Mouse (Mus musculus): ENCODE results near the gene Gpn3. TPM values are rescaled to one million over a fixed set of nuclear protein-coding genes. Genes with fewer than 3 reads are reported as not detected.

Gene Gpn3
- polyA plus RNA-seq (2012; rRNA removed), result 28.4 and 30.4 TPM in 2 replicates

GRCm38 (mm10) chr5:122371591-122372191 is at the start of gene Gpn3:
TSS of gene Gpn3 (plus strand) at chr5:122371876.
- Histone ChIP-seq H3K4me3 (ENCODE audit: insufficient read depth, low read length) (peak within 1 kb of the TSS; percentile 75), H3K27ac (ENCODE audit: insufficient read depth, low read length) (peak within 1 kb of the TSS; percentile 75; the same call in 1 of the 2 replicates), H3K4me1 (ENCODE audit: control insufficient read depth, insufficient read depth, low read length) (peaks cover 2% of the 10 kb centered on the region; the same call in 1 of the 2 replicates)
- no peak for TF ChIP-seq CTCF (IDR thresholded peaks at IDR 0.05; ENCODE audit: extremely low read depth, insufficient read depth, low read length)

GRCm38 (mm10) chr5:122323523-122323922 is 48.2 kb upstream of the Gpn3 start:
- Histone ChIP-seq H3K4me3 (ENCODE audit: insufficient read depth, low read length) (no peak overlapping the region), H3K27ac (ENCODE audit: insufficient read depth, low read length) (no peak overlapping the region), H3K4me1 (ENCODE audit: control insufficient read depth, insufficient read depth, low read length) (peaks cover 16% of the 10 kb centered on the region)
- TF ChIP-seq CTCF (IDR thresholded peaks at IDR 0.05; ENCODE audit: extremely low read depth, insufficient read depth, low read length) (no peak), POLR2A (IDR thresholded peaks at IDR 0.05; ENCODE audit: extremely low read depth, insufficient read depth, low read length) (no peak)

GRCm38 (mm10) chr5:122324608-122325431 is 46.9 kb upstream of the Gpn3 start:
- Histone ChIP-seq H3K4me1 (ENCODE audit: control insufficient read depth, insufficient read depth, low read length) (peaks cover 16% of the 10 kb centered on the region), H3K4me3 (ENCODE audit: insufficient read depth, low read length) (no peak overlapping the region), H3K27ac (ENCODE audit: insufficient read depth, low read length) (peak overlapping the region; percentile 28; the same call in 1 of the 2 replicates)
- no peak; the same call in 1 of the 2 replicates for TF ChIP-seq POLR2A (IDR thresholded peaks at IDR 0.05; ENCODE audit: extremely low read depth, insufficient read depth, low read length)
- TF ChIP-seq CTCF (IDR thresholded peaks at IDR 0.05; ENCODE audit: extremely low read depth, insufficient read depth, low read length), result 0 out of 2 replicates have a peak, but pooled peaks have one; percentile 11

- H3K4me1 ChIP-seq (ENCODE audit: control insufficient read depth, insufficient read depth, low read length), result peaks cover 16% of the 10 kb centered on the region
- no peak overlapping the region for H3K4me3 ChIP-seq (ENCODE audit: insufficient read depth, low read length)
- H3K27ac ChIP-seq (ENCODE audit: insufficient read depth, low read length), result 0 out of 2 replicates have a peak overlapping the region, but pooled peaks have one; percentile 22
- TF ChIP-seq CTCF (IDR thresholded peaks at IDR 0.05; ENCODE audit: extremely low read depth, insufficient read depth, low read length) (no peak), POLR2A (IDR thresholded peaks at IDR 0.05; ENCODE audit: extremely low read depth, insufficient read depth, low read length) (no peak)
These were observed 46.2 kb upstream of the Gpn3 start for GRCm38 (mm10) chr5:122325477-122325876.

- Histone ChIP-seq H3K27ac (ENCODE audit: insufficient read depth, low read length) (no peak overlapping the region), H3K4me1 (ENCODE audit: control insufficient read depth, insufficient read depth, low read length) (peaks cover 16% of the 10 kb centered on the region), H3K4me3 (ENCODE audit: insufficient read depth, low read length) (no peak overlapping the region)
- TF ChIP-seq CTCF (IDR thresholded peaks at IDR 0.05; ENCODE audit: extremely low read depth, insufficient read depth, low read length) (no peak), POLR2A (IDR thresholded peaks at IDR 0.05; ENCODE audit: extremely low read depth, insufficient read depth, low read length) (no peak)
These were observed 44.4 kb upstream of the Gpn3 start for GRCm38 (mm10) chr5:122327283-122327682.

GRCm38 (mm10) chr5:122330269-122330668 is 41.4 kb upstream of the Gpn3 start:
- no peak for TF ChIP-seq CTCF (IDR thresholded peaks at IDR 0.05; ENCODE audit: extremely low read depth, insufficient read depth, low read length)
- no peak for TF ChIP-seq POLR2A (IDR thresholded peaks at IDR 0.05; ENCODE audit: extremely low read depth, insufficient read depth, low read length)

GRCm38 (mm10) chr5:122334682-122335081 is 37.0 kb upstream of the Gpn3 start:
- TF ChIP-seq POLR2A (IDR thresholded peaks at IDR 0.05; ENCODE audit: extremely low read depth, insufficient read depth, low read length) (no peak), CTCF (IDR thresholded peaks at IDR 0.05; ENCODE audit: extremely low read depth, insufficient read depth, low read length) (no peak)
- no peak overlapping the region for H3K27ac ChIP-seq (ENCODE audit: insufficient read depth, low read length)
- H3K4me3 ChIP-seq (ENCODE audit: insufficient read depth, low read length), result no peak overlapping the region
- no peaks in the 10 kb centered on the region for H3K4me1 ChIP-seq (ENCODE audit: control insufficient read depth, insufficient read depth, low read length)

More at GRCm38 (mm10) chr5:122330269-122330668, 41.4 kb upstream of the Gpn3 start:
- H3K4me1 ChIP-seq (ENCODE audit: control insufficient read depth, insufficient read depth, low read length), result peaks cover 12% of the 10 kb centered on the region
- H3K27ac ChIP-seq (ENCODE audit: insufficient read depth, low read length), result no peak overlapping the region
- no peak overlapping the region for H3K4me3 ChIP-seq (ENCODE audit: insufficient read depth, low read length)

- no peak overlapping the region for H3K4me3 ChIP-seq (ENCODE audit: insufficient read depth, low read length)
- no peaks in the 10 kb centered on the region for H3K4me1 ChIP-seq (ENCODE audit: control insufficient read depth, insufficient read depth, low read length)
- no peak overlapping the region for H3K27ac ChIP-seq (ENCODE audit: insufficient read depth, low read length)
- TF ChIP-seq POLR2A (IDR thresholded peaks at IDR 0.05; ENCODE audit: extremely low read depth, insufficient read depth, low read length) (no peak), CTCF (IDR thresholded peaks at IDR 0.05; ENCODE audit: extremely low read depth, insufficient read depth, low read length) (no peak)
These were observed 35.0 kb upstream of the Gpn3 start for GRCm38 (mm10) chr5:122336554-122337294.

GRCm38 (mm10) chr5:122342874-122343273 is 28.8 kb upstream of the Gpn3 start:
- Histone ChIP-seq H3K4me3 (ENCODE audit: insufficient read depth, low read length) (no peak overlapping the region), H3K4me1 (ENCODE audit: control insufficient read depth, insufficient read depth, low read length) (no peaks in the 10 kb centered on the region), H3K27ac (ENCODE audit: insufficient read depth, low read length) (no peak overlapping the region)
- TF ChIP-seq POLR2A (IDR thresholded peaks at IDR 0.05; ENCODE audit: extremely low read depth, insufficient read depth, low read length) (no peak), CTCF (IDR thresholded peaks at IDR 0.05; ENCODE audit: extremely low read depth, insufficient read depth, low read length) (no peak)

Measured in cortical plate, adult 2 months (tissue).